Mouse (Mus musculus) liver, postnatal 0 days (tissue): Measurements from ENCODE around the gene Rasal2. TPM values are rescaled to one million over a fixed set of nuclear protein-coding genes. Genes with fewer than 3 reads are reported as not detected.
A peak's percentile ranks its signal among the peaks of the same experiment; 100 is the strongest.

Experiments used
- ATAC-seq: fragments of 200-750 bp; cut with Nextera tagmentation; 2 replicates; pipeline ENCODE4 v1.8.0; 2017; ENCODE audit warnings: mild to moderate bottlenecking, moderate library complexity
- DNase-seq: peaks from one replicate; pipeline ENCODE4 v3.0.0-alpha.2; 2016
- H3K27ac ChIP-seq: fragments of 300-500 bp; sonication (generic); 2 replicates; pipeline ENCODE4 v1.5.1; 2014; ENCODE audit warnings: antibody characterized with exemption, moderate library complexity, mild to moderate bottlenecking, low read depth
- H3K27me3 ChIP-seq: fragments of 300-500 bp; sonication (generic); 2 replicates; pipeline ENCODE4 v1.6.1; 2014; ENCODE audit warnings: low read length, control low read depth, mixed read lengths; ENCODE audit not compliant: insufficient read depth
- H3K36me3 ChIP-seq: fragments of 300-500 bp; sonication (generic); replicated peaks from 2 replicates; pipeline ENCODE4 v1.6.1; 2014; ENCODE audit warnings: mild to moderate bottlenecking, control low read depth, low read length, moderate library complexity, mixed read lengths; ENCODE audit not compliant: insufficient read depth
- H3K4me1 ChIP-seq: fragments of 300-500 bp; sonication (generic); 2 replicates; pipeline ENCODE4 v1.6.1; 2014; ENCODE audit warnings: antibody characterized with exemption, mild to moderate bottlenecking, control low read depth; ENCODE audit not compliant: insufficient read depth
- H3K4me2 ChIP-seq: fragments of 300-500 bp; sonication (generic); 2 replicates; pipeline ENCODE4 v1.6.1; 2014; ENCODE audit warnings: low read depth, mild to moderate bottlenecking, low read length, moderate library complexity, mixed read lengths
- H3K4me3 ChIP-seq: fragments of 300-500 bp; sonication (generic); 2 replicates; pipeline ENCODE4 v1.5.1; 2014; ENCODE audit warnings: low read depth, low read length
- H3K9ac ChIP-seq: fragments of 300-500 bp; sonication (generic); replicated peaks from 2 replicates; pipeline ENCODE4 v1.6.1; 2014; ENCODE audit warnings: mild to moderate bottlenecking, moderate library complexity
- H3K9me3 ChIP-seq: fragments of 300-500 bp; sonication (generic); 2 replicates; pipeline ENCODE4 v1.6.1; 2016; ENCODE audit warnings: mild to moderate bottlenecking, control low read depth, low read length, mixed read lengths
- CTCF ChIP-seq: sonication (generic); IDR thresholded peaks from 2 replicates; pipeline ENCODE4 v1.5.1; 2016; ENCODE audit warnings: antibody characterized with exemption, low read depth
- EP300 ChIP-seq: IDR thresholded peaks from 2 replicates; pipeline ENCODE4 v1.6.1; 2016; ENCODE audit warnings: antibody characterized with exemption, low read depth, mild to moderate bottlenecking
- WGBS: fragments of 180-500 bp; shearing (Covaris S2); extraction: QIAGEN DNeasy Blood & Tissue Kit; methylation state at CpG from one replicate; pipeline ENCODE4 v1.1.7; 2014; ENCODE audit not compliant: insufficient replicate concordance; 5-methylcytosine and 5-hydroxymethylcytosine counted together
- polyA plus RNA-seq: library from polyadenylated mRNA; unstranded; fragments of >200 nt; fragmentation: Nextera tagmentation; extraction: Ambion mirVana; gene quantifications from 2 replicates; pipeline ENCODE4 v1.2.1, GENCODE M21; 2015

Gene Rasal2
- polyA plus RNA-seq, 1 experiment from 2014 or later = 10.7 TPM

GRCm38 (mm10) chr1:157452759-157453549, 40.6 kb upstream of the Rasal2 start:
- TF ChIP-seq CTCF = no peak
- TF ChIP-seq EP300 = no peak
- ATAC-seq (no peak), DNase-seq (no peak)
- Histone ChIP-seq H3K36me3 (no peaks in the 10 kb centered on the region), H3K4me2 (no peak overlapping the region), H3K27me3 (no peaks in the 10 kb centered on the region), H3K9me3 (no peaks in the 10 kb centered on the region), H3K4me3 (no peak overlapping the region), H3K4me1 (peaks cover 11% of the 10 kb centered on the region; the same call in 1 of the 2 replicates), H3K27ac (no peak overlapping the region), H3K9ac (no peak overlapping the region)
- WGBS = 77% methylated on average over 5 of the region's 5 CpGs

- Histone ChIP-seq H3K4me3 (no peak overlapping the region), H3K36me3 (no peaks in the 10 kb centered on the region), H3K4me2 (no peak overlapping the region), H3K9me3 (no peaks in the 10 kb centered on the region), H3K9ac (no peak overlapping the region), H3K4me1 (peaks cover 11% of the 10 kb centered on the region; the same call in 1 of the 2 replicates), H3K27me3 (no peaks in the 10 kb centered on the region), H3K27ac (no peak overlapping the region)
- DNase-seq (no peak), ATAC-seq (no peak)
- WGBS = 77% methylated on average over 3 of the region's 3 CpGs
- TF ChIP-seq CTCF (no peak), EP300 (no peak)
Observed at GRCm38 (mm10) chr1:157452284-157452683, 39.9 kb upstream of the Rasal2 start.

GRCm38 (mm10) chr1:157449981-157450636, 37.7 kb upstream of the Rasal2 start:
- H3K4me3 ChIP-seq = peak overlapping the region; percentile 7; the same call in 1 of the 2 replicates
- H3K4me1 ChIP-seq = peaks cover 11% of the 10 kb centered on the region; the same call in 1 of the 2 replicates
- H3K36me3 ChIP-seq = no peaks in the 10 kb centered on the region
- peak overlapping the region; percentile 63 for H3K4me2 ChIP-seq
- ATAC-seq (peak; percentile 33; the same call in 1 of the 2 replicates), DNase-seq (no peak)
- H3K27me3 ChIP-seq = no peaks in the 10 kb centered on the region
- no peak overlapping the region for H3K9ac ChIP-seq
- no peak overlapping the region; the same call in 1 of the 2 replicates for H3K27ac ChIP-seq
- no peaks in the 10 kb centered on the region for H3K9me3 ChIP-seq
- TF ChIP-seq CTCF (no peak), EP300 (peak; percentile 56; the same call in 1 of the 2 replicates)
- WGBS = 14% methylated on average over 21 of the region's 21 CpGs

- no peak overlapping the region for H3K27ac ChIP-seq
- TF ChIP-seq EP300 = no peak
- TF ChIP-seq CTCF = no peak
- DNase-seq = no peak
- H3K4me3 ChIP-seq = 0 out of 2 replicates have a peak overlapping the region, but pooled peaks have one; percentile 7
- WGBS = 18% methylated on average over 10 of the region's 10 CpGs
- H3K27me3 ChIP-seq = no peaks in the 10 kb centered on the region
- no peaks in the 10 kb centered on the region for H3K36me3 ChIP-seq
- H3K4me1 ChIP-seq = peaks cover 11% of the 10 kb centered on the region; the same call in 1 of the 2 replicates
- H3K9ac ChIP-seq = no peak overlapping the region
- peak overlapping the region; percentile 63 for H3K4me2 ChIP-seq
- H3K9me3 ChIP-seq = no peaks in the 10 kb centered on the region
- 0 out of 2 replicates have a peak, but pooled peaks have one; percentile 21 for ATAC-seq
Observed at GRCm38 (mm10) chr1:157449532-157449931, 37.1 kb upstream of the Rasal2 start.

DNA sequence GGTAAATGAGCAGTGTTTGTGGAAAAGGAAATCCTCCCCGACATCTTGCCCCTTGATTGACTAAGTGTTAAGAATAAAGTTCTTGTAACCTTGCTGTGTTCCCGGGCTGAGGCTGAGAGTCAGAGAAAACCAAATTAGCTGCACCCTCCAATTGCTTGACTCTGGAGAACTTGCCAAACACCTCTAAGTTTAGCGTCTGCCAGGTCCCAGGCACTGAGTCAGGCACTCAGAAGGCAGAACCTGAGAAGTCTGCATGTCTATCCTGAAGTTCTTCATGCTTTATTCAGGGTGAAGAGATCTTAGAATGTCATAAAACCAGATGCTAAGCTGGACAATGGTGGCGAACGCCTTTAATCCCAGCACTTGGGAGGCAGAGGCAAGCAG, 36.4 kb upstream of the Rasal2 start:
- no peak overlapping the region for H3K4me3 ChIP-seq
- H3K4me2 ChIP-seq = no peak overlapping the region
- H3K4me1 ChIP-seq = peaks cover 11% of the 10 kb centered on the region; the same call in 1 of the 2 replicates
- no peak for TF ChIP-seq CTCF
- TF ChIP-seq EP300 = no peak
- H3K27ac ChIP-seq = no peak overlapping the region
- H3K36me3 ChIP-seq = no peaks in the 10 kb centered on the region
- WGBS = 50% methylated on average over 5 of the region's 5 CpGs
- no peaks in the 10 kb centered on the region for H3K9me3 ChIP-seq
- H3K9ac ChIP-seq = no peak overlapping the region
- ATAC-seq (no peak), DNase-seq (no peak)
- H3K27me3 ChIP-seq = no peaks in the 10 kb centered on the region

- 34% methylated on average over 7 of the region's 7 CpGs for WGBS
- H3K9ac ChIP-seq = no peak overlapping the region
- no peaks in the 10 kb centered on the region for H3K36me3 ChIP-seq
- no peak overlapping the region for H3K4me3 ChIP-seq
- no peak for DNase-seq
- no peaks in the 10 kb centered on the region for H3K27me3 ChIP-seq
- no peak overlapping the region for H3K4me2 ChIP-seq
- H3K27ac ChIP-seq = no peak overlapping the region
- ATAC-seq = no peak
- H3K4me1 ChIP-seq = peaks cover 11% of the 10 kb centered on the region; the same call in 1 of the 2 replicates
- no peaks in the 10 kb centered on the region for H3K9me3 ChIP-seq
- TF ChIP-seq CTCF = no peak
- no peak for TF ChIP-seq EP300
Observed at GRCm38 (mm10) chr1:157448164-157448804, 35.9 kb upstream of the Rasal2 start.
